Mouse (Mus musculus): ENCODE data around the gene Cd101. TPM values are rescaled to one million over a fixed set of nuclear protein-coding genes. Genes with fewer than 3 reads are reported as not detected.

Cd101 gene
- 0.10 and 0.13 TPM in 2 replicates for polyA plus RNA-seq (2012; rRNA removed)

DNA sequence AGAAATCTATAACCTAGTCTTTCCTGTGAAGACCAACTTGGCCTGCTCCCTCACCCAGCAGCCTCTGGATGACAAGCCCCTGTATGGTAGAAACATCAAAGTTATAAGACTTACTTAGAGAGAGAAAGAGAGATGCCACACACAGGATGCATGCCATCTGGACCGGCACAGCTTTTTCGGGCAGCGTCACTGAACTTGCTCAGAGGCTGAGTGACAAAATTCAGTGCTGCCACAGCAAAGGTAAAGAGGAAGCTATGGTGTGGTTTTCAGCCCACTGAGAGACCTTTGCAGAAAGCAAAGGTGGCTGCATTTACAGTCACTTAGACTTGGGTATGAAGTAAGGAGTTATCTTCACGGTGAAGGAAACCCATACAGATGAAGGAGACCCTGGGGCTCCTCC is at the start of gene Cd101:
Gene Cd101, minus strand, starts transcription at position 218 of the 400 bp plus-strand sequence.

GRCm38 (mm10) chr3:100969176-100969917 is 60.0 kb downstream of the Cd101 start, which contains the start of gene Ttf2:
Ttf2 (minus strand) TSS chr3:100969663.

Other genes starting within 250 kb of the Cd101 start
- 0.05 and 0.07 TPM in 2 replicates for gene Vtcn1, start 204.1 kb downstream of the Cd101 start, polyA plus RNA-seq (2012; rRNA removed)
- gene Trim45, start 107.4 kb downstream of the Cd101 start, polyA plus RNA-seq (2012; rRNA removed) = 9.5 and 12.0 TPM in 2 replicates
- 18.2 and 21.0 TPM in 2 replicates for gene Ttf2, start 59.9 kb downstream of the Cd101 start, polyA plus RNA-seq (2012; rRNA removed)
- gene Ptgfrn, start 80.7 kb upstream of the Cd101 start, polyA plus RNA-seq (2012; rRNA removed) = 16.4 and 22.7 TPM in 2 replicates